Mouse (Mus musculus) cerebellum, adult (tissue): Measurements from ENCODE around the gene Efcab5.
"Not testable (repeated sequence)": the region's sequence is repeated elsewhere in the genome, so short reads cannot be mapped to it uniquely, and the experiment has no call there.

Experiments
- ATAC-seq: cut with Nextera tagmentation; 2 replicates; pipeline ENCODE4 v1.9.2; 2017; ENCODE audit warnings: mild to moderate bottlenecking, moderate library complexity, mixed read lengths; ENCODE audit not compliant: insufficient number of reproducible peaks, low FRiP score, low TSS enrichment

Efcab5 gene

GRCm38 (mm10) chr11:77100137-77100937 lies 88.4 kb downstream of the Efcab5 start:
- 0 out of 2 replicates have a peak, but pooled peaks have one; percentile 20 for ATAC-seq

- ATAC-seq: no peak
Observed at GRCm38 (mm10) chr11:77098332-77098972, 90.3 kb downstream of the Efcab5 start.

DNA sequence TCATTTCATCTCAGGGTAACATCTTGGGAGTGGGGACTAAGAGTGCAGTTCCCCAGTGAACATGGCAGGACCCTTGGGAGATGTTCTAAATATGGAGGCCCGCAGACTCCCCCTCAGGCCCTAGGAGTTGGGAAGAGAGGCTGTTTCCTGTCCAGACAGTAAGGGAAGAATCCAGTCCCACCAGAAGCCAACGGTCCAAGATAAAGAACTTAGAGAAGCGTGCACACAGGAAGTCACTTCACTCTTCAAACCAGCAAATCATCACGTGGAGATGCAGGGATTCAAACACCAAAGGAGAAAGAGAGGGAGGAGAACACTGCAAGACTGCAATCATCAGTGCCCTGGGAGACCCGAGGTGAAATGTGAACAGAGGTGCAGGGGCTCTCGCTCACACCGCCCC lies 91.8 kb downstream of the Efcab5 start:
- ATAC-seq: no peak

GRCm38 (mm10) chr11:77096581-77096980 lies 92.2 kb downstream of the Efcab5 start:
- no peak for ATAC-seq

DNA sequence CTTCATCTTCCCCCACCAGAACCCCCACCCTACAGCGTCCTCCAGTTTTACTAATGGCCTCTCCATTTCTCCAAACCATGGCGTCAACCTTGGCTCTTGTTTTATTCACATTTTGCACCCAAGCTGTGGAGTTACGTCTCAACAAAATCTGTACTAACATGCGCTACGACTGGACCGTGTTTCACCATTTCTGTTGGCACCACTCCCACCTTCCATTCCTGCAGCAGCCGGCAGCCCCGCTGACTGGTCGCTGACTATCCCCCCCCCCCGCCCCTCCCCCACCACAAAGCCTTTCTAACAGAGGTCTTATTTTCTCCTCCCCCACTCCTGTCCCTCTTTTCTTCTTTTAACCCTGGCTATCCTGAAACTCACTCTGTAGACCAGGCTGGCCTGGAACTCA lies 93.6 kb downstream of the Efcab5 start:
- no peak for ATAC-seq

GRCm38 (mm10) chr11:77094136-77094535 lies 94.6 kb downstream of the Efcab5 start:
- ATAC-seq: no peak

DNA sequence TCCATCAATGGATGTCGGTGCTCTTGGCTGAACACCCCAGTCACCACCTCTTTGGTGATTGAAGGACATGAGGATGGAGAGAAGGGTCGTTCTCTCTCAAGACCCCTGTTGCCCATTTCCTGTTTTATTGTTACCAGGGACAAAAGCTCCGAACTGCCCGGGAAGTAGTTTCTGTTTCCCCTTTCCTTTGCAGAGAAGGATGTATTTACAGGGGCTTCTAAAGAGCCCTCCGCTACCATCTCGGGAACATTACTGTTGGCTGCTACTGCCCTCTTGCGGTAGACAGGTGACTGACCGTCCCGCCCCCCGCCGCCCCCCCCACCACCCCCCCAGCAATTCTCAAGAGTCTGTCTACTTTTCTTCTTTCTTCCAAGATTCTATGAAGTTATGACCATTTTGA lies 95.6 kb downstream of the Efcab5 start:
- ATAC-seq: no peak

- ATAC-seq: no peak
Observed at GRCm38 (mm10) chr11:77089162-77089561, 99.6 kb downstream of the Efcab5 start.

DNA sequence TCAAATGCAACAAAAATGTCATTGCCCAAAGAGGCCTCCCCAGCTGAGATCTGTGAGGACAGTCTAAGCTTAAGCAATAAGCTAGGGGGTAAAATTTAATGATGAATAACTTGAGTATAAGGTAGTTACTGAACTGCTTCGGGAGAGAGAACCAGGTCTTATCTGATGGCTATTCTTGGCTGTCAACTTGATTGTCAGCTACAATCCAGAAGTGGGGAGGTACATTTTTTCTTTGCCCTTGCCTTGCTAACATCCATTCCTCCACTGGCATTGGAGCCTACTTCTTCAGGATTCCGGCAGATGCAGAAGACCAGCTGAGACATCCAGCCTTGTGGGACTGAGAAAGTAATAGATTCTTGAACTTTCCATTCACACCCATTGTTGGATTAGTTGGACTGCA lies 101.8 kb downstream of the Efcab5 start:
- ATAC-seq: no peak

DNA sequence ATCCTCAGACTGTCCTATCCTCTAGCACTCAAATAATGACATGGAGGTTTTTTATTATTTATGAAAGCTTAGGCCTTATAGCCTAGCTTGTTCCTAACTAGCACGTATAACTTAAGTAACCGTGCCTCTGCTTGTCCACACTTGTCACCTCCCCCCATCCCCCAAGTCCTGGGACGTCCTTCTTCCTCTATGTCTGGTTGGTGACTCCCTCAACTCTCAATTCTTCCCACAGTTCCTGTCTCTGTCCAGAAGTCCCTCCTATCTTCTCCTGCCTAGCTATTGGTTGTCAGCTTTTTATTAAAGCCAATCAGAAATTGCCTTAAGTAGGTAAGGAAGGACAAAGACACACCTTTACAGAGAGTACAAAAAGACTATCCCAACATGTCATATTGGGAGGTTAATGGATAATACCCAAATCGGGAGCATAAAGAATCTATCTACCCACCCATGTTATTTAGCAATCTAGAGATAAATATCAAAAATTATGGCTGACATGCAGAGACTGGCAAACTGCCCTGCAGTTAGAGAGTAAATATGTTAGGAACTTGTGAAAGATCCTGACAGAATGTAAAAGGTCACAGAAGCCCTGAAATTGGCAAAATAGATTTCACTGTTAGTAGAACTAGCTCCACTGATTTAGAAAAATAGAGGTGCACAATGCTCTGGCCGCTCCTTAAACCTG lies 104.6 kb downstream of the Efcab5 start:
- ATAC-seq: no peak

DNA sequence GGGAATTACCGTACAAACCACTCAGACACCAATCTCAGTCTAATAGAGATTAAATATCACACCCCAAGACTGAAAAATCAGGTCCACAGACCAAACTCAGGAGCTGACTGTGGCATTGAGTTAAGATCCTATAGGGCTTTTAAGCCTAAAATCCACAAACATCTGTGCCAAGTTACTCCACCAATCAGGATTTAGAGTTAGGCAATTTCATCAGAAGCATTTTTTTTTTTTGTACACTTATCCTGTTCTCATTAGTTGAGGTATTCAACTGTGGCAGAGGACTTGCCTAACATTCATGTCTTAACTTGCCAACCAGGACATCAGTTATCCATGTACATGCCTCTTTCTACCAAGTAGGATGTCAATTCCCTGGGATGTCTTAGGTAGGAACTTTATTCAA lies 109.4 kb downstream of the Efcab5 start:
- no peak for ATAC-seq

DNA sequence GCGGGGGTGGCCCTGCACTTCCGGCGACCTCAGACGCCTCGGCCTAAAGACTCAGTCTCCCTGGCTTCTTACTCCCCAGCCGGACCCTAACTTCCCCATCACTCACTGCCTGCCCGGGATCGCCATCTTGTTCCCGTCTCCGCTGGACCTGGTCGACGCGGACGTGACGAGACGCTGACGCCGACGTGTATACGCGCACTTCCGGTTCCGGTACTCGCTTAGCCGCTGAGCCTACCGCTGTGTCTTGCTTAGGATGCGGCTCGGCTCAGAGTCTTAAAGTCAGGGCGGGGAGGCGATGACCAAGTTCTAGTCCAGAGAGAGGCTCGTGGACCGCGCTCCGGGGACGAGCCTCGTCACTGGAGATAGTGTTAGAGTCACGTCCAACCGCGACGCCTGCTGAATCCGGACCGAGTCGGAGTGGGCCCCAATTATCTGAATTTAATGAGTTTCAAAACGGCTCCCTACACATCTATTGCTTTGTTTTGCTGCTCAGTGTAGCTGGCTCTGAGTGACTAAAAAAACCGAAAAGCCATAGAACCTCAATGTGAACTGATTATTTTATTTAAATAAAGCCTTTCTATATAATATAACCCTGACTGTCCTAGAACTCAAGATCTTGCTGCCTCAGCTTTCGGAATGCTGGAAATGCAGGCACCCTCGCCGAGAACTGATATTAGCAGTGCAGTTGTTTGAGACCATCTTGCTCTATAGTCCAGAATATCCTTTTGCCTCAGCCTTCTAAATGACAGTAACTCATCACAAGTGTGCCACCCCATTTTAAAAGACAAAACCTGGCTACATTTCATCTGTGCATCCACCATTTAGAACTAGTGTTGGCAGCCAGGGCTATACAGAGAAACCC lies 110.3 kb downstream of the Efcab5 start, which contains the start of gene Nsrp1:
Gene Nsrp1, minus strand, starts transcription at position 163 of the 862 bp plus-strand sequence.
- peak; percentile 98 for ATAC-seq

DNA sequence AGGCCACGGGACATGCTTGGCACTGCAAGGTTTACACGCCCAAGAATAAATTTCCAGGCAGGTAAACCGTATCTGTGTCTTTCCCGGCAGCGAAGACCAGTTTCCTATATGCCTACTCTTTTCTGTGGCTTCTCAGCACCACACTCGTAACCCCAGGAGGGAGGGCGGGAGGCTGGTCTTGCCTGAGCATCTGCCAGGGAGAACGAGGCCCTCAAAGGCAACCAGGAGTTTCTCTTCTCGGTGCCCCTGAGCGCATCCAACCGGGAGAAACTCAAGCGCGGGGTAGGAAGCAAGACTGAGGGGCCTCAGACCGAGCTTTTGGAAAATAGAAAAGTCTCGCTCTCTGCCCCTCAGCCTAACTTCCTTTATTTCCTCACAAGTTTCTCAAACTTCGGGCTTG lies 111.0 kb downstream of the Efcab5 start:
- ATAC-seq: no peak

DNA sequence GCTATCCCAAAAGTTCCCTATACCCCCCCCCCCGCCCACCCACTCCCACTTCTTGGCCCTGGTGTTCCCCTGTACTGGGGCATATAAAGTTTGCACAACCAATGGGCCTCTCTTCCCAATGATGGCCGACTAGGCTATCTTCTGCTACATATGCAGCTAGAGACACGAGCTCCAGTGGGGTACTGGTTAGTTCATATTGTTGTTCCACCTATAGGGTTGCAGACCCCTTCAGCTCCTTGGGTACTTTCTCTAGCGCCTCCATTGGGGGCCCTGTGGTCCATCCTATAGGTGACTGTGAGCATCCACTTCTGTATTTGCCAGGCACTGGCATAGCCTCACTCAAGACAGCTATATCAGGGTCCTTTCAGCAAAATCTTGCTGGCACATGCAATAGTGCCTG lies 111.4 kb downstream of the Efcab5 start:
- ATAC-seq: not testable (repeated sequence)

DNA sequence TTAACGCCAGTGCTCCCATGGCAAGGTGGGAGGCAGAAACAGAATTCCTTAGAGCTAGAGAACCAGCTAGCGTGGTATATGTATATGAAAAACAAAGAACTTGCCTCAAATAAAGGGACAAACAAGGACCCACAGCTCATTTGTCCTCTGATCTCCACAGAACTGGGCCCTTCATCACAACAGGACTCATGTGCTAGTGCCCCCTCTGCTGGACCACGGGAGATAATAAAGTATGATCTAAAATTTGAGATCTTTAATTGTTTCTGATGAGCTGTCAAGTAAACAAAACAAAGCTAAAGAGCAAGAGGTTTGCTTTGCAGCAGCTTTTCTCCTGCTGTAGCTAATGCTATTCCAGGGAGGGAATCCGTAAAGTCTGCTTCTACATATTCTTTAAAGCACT lies 118.0 kb downstream of the Efcab5 start:
- ATAC-seq: no peak

- no peak for ATAC-seq
Observed at GRCm38 (mm10) chr11:77068825-77069224, 119.9 kb downstream of the Efcab5 start.

GRCm38 (mm10) chr11:77063406-77063805 lies 125.4 kb downstream of the Efcab5 start:
- no peak for ATAC-seq

DNA sequence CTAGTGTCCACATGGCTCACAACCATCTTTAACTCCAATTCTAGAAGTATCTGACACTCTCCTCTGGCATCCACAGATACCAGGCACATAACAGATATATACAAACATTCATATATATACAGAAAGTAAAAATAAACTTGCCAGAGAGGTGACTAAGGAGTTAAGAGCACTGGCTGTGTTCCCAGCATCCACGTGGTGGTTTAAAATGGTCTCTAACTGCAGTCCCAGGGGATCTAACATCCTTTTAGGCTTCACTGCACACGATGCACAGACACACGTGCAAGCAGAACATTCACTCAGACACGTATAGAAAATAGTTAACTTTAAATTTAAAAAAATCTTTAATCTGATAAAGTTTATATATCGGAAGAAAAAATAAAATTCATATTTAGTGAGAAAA lies 126.8 kb downstream of the Efcab5 start:
- ATAC-seq: no peak

DNA sequence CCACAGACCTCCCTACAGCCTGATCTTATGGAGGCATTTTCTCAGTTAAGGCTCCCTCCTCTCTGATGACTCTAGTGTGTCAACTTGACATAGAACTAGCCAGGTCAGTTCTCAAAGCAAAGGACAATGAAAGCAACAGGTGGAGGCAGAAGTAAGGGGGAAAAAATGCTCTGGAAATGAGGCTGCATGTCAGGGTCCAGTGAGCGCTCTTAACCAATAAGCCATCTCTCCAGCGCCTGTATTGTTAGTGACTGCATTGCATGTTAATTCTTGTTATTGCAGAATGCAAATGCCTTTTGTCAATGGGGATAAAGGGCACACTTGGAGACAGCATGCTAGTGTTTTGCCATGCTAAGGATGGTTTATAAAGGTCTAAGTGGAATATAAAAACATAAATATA lies 146.0 kb downstream of the Efcab5 start:
- no peak for ATAC-seq

DNA sequence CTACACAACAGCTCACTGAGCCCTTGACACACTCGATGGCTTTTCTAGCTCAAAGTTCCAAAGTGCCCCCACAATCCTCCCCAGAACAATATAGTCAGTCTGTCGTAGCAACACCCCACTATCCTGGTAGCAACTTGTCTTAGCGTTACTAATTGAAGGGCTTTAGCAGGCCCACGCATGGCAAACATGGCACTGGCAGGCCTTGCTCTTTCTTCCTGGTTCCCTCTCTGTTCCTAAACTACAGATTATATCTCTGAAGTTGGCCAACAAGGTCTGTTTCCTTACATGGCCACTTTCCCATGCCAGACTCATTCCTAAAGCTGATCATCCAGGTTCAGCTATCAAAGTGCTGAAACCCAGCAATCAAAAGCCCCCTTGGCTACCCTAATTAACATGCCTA lies 146.9 kb downstream of the Efcab5 start:
- ATAC-seq: no peak
